Mouse (Mus musculus): ENCODE measurements around the gene C1qtnf1.

GRCm38 (mm10) chr11:118436471-118436935 is 8.5 kb downstream of the C1qtnf1 start:
- TF ChIP-seq CTCF (IDR thresholded peaks at IDR 0.05) (peak; percentile 52), EP300 (IDR thresholded peaks at IDR 0.05; ENCODE audit: insufficient read depth, low read depth, low read length) (no peak), POLR2A (IDR thresholded peaks at IDR 0.05; ENCODE audit: insufficient read depth, low read depth, low read length) (no peak)
